Mouse (Mus musculus) liver, embryonic 15.5 days (tissue): ENCODE results near the gene Fam227a. TPM values are rescaled to one million over a fixed set of nuclear protein-coding genes. Genes with fewer than 3 reads are reported as not detected.

ENCODE experiments used
- ATAC-seq: fragments of 200-750 bp; cut with Nextera tagmentation; 2 replicates; pipeline ENCODE4 v1.8.0; 2017; ENCODE audit warnings: moderate number of reproducible peaks, mild to moderate bottlenecking, moderate library complexity; ENCODE audit not compliant: insufficient read depth
- H3K27ac ChIP-seq: fragments of 300-500 bp; sonication (generic); replicated peaks from 2 replicates; pipeline ENCODE4 v1.5.1; 2015; ENCODE audit warnings: mild to moderate bottlenecking, inconsistent platforms
- H3K27me3 ChIP-seq: fragments of 300-500 bp; sonication (generic); 2 replicates; pipeline ENCODE4 v1.6.1; 2015; ENCODE audit warnings: mild to moderate bottlenecking, inconsistent platforms
- H3K36me3 ChIP-seq: fragments of 300-500 bp; sonication (generic); replicated peaks from 2 replicates; pipeline ENCODE4 v1.6.1; 2015; ENCODE audit warnings: moderate library complexity, mild to moderate bottlenecking, inconsistent platforms
- H3K4me1 ChIP-seq: fragments of 300-500 bp; sonication (generic); replicated peaks from 2 replicates; pipeline ENCODE4 v1.6.1; 2015; ENCODE audit warnings: inconsistent platforms
- H3K4me2 ChIP-seq: fragments of 300-500 bp; sonication (generic); 2 replicates; pipeline ENCODE4 v1.6.1; 2015; ENCODE audit warnings: moderate library complexity, mild to moderate bottlenecking, inconsistent platforms
- H3K4me3 ChIP-seq: fragments of 300-500 bp; sonication (generic); replicated peaks from 2 replicates; pipeline ENCODE4 v1.5.1; 2015; ENCODE audit warnings: mild to moderate bottlenecking, inconsistent platforms
- H3K9ac ChIP-seq: fragments of 300-500 bp; sonication (generic); 2 replicates; pipeline ENCODE4 v1.6.1; 2015; ENCODE audit warnings: moderate library complexity, mild to moderate bottlenecking, inconsistent platforms
- H3K9me3 ChIP-seq: fragments of 300-500 bp; sonication (generic); replicated peaks from 2 replicates; pipeline ENCODE4 v1.6.1; 2016; ENCODE audit warnings: inconsistent platforms
- WGBS: fragments of 180-500 bp; shearing (Covaris S2); methylation state at CpG from one replicate; pipeline ENCODE4 v1.1.7; 2015; ENCODE audit warnings: mixed read lengths; ENCODE audit not compliant: insufficient replicate concordance; 5-methylcytosine and 5-hydroxymethylcytosine counted together
- microRNA-seq: library from miRNA; unstranded; fragments of <30 nt; microRNA quantifications from one replicate; pipeline ENCODE4, GENCODE M21; 2016
- polyA plus RNA-seq: library from polyadenylated mRNA; unstranded; fragments of >200 nt; fragmentation: Nextera tagmentation; extraction: Ambion mirVana; gene quantifications from 2 replicates; pipeline ENCODE4 v1.2.1, GENCODE M21; 2015

Gene Fam227a
- polyA plus RNA-seq, 1 experiment from 2014 or later = 0.05 TPM

GRCm38 (mm10) chr15:79576947-79577346, 81.8 kb downstream of the Fam227a start:
- no peak for ATAC-seq
- H3K27ac ChIP-seq = no peak overlapping the region
- H3K4me2 ChIP-seq = no peak overlapping the region
- H3K9ac ChIP-seq = no peak overlapping the region
- H3K36me3 ChIP-seq = no peaks in the 10 kb centered on the region
- H3K4me1 ChIP-seq = no peaks in the 10 kb centered on the region
- no peaks in the 10 kb centered on the region for H3K9me3 ChIP-seq
- H3K4me3 ChIP-seq = no peak overlapping the region
- H3K27me3 ChIP-seq = no peaks in the 10 kb centered on the region
- 69% methylated on average over 2 of the region's 2 CpGs for WGBS

- Histone ChIP-seq H3K4me3 (no peak overlapping the region), H3K36me3 (no peaks in the 10 kb centered on the region), H3K27ac (no peak overlapping the region), H3K4me2 (no peak overlapping the region), H3K27me3 (no peaks in the 10 kb centered on the region), H3K9ac (no peak overlapping the region), H3K4me1 (no peaks in the 10 kb centered on the region), H3K9me3 (no peaks in the 10 kb centered on the region)
- 20% methylated on average over 1 of the region's 1 CpGs for WGBS
- ATAC-seq = no peak
Measured at GRCm38 (mm10) chr15:79575543-79576222, 83.1 kb downstream of the Fam227a start.

DNA sequence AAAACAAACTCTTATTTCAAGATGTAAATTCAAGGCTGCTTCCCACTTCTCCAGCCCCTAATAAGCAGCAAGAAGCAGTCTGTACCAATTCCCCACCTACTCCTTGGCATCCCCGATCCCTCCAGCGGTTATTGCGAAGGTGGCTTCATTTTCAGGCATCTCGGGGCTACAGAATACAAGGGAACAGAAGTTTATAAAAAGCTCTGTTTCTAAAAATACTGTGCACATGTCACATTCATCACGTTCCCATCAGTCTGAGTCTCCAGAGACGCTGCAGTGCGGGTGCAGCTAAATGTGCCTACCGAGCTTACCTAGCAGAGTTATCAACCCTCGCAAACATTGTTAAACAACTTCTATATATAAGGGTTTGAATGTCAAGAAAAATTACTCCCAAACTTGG, 96.3 kb downstream of the Fam227a start:
- no peaks in the 10 kb centered on the region for H3K36me3 ChIP-seq
- H3K9ac ChIP-seq = no peak overlapping the region
- no peak for ATAC-seq
- whole genome bisulfite sequencing = 65% methylated on average over 9 of the region's 9 CpGs
- H3K4me1 ChIP-seq = no peaks in the 10 kb centered on the region
- H3K27me3 ChIP-seq = peaks cover 3% of the 10 kb centered on the region; the same call in 1 of the 2 replicates
- no peaks in the 10 kb centered on the region for H3K9me3 ChIP-seq
- H3K4me2 ChIP-seq = no peak overlapping the region
- no peak overlapping the region for H3K27ac ChIP-seq
- H3K4me3 ChIP-seq = no peak overlapping the region

GRCm38 (mm10) chr15:79559649-79560048, 99.1 kb downstream of the Fam227a start:
- WGBS = 57% methylated on average over 3 of the region's 3 CpGs

More at GRCm38 (mm10) chr15:79559649-79560048, 99.1 kb downstream of the Fam227a start:
- Histone ChIP-seq H3K9me3 (no peaks in the 10 kb centered on the region), H3K4me1 (no peaks in the 10 kb centered on the region), H3K4me3 (no peak overlapping the region), H3K36me3 (no peaks in the 10 kb centered on the region), H3K4me2 (no peak overlapping the region), H3K27me3 (peaks cover 4% of the 10 kb centered on the region), H3K27ac (no peak overlapping the region), H3K9ac (no peak overlapping the region)
- ATAC-seq = no peak

Small RNA genes within 50 kb of the gene (microRNA-seq; reads per million reads assigned to microRNA genes)
- not detected for gene Gm27903

Other genes with a start within 250 kb of the Fam227a start
- gene Csnk1e, start 203.4 kb downstream of the Fam227a start, polyA plus RNA-seq = 8.0 and 9.2 TPM in 2 replicates
- not detected in 2 replicates for gene Kcnj4, start 153.7 kb downstream of the Fam227a start, polyA plus RNA-seq
- gene Kdelr3, start 142.5 kb downstream of the Fam227a start, polyA plus RNA-seq = 4.5 and 5.3 TPM in 2 replicates
- gene Ddx17, start 112.2 kb downstream of the Fam227a start, polyA plus RNA-seq = 11.6 and 12.8 TPM in 2 replicates
- gene Dmc1, start 53.8 kb downstream of the Fam227a start, polyA plus RNA-seq = 0.18 and 0.24 TPM in 2 replicates
- gene Cby1, start 243 bp upstream of the Fam227a start, polyA plus RNA-seq = 12.3 and 12.7 TPM in 2 replicates
- 124 and 134 TPM in 2 replicates for gene Tomm22, start 11.9 kb upstream of the Fam227a start, polyA plus RNA-seq
- 20.1 and 22.3 TPM in 2 replicates for gene Josd1, start 29.0 kb upstream of the Fam227a start, polyA plus RNA-seq
- 29.9 and 33.5 TPM in 2 replicates for gene Gtpbp1, start 31.9 kb upstream of the Fam227a start, polyA plus RNA-seq
- 2.1 and 2.6 TPM in 2 replicates for gene Sun2, start 83.6 kb upstream of the Fam227a start, polyA plus RNA-seq
- 7.7 and 9.0 TPM in 2 replicates for gene Dnal4, start 118.9 kb upstream of the Fam227a start, polyA plus RNA-seq
- gene Nptxr, start 145.8 kb upstream of the Fam227a start, polyA plus RNA-seq = 0.08 and 0.17 TPM in 2 replicates
- not detected in 2 replicates for gene Npcd, start 175.3 kb upstream of the Fam227a start, polyA plus RNA-seq
- gene Cbx6, start 175.7 kb upstream of the Fam227a start, polyA plus RNA-seq = 6.7 and 8.1 TPM in 2 replicates
- gene Apobec3, start 232.7 kb upstream of the Fam227a start, polyA plus RNA-seq = 33.5 and 34.5 TPM in 2 replicates